Mouse (Mus musculus): Measurements from ENCODE around the gene Rps21. TPM values are rescaled to one million over a fixed set of nuclear protein-coding genes. Genes with fewer than 3 reads are reported as not detected.

Rps21 gene
- polyA plus RNA-seq (2012; ENCODE audit: insufficient read depth, insufficient read length, low replicate concordance, missing spikeins): 1,119 TPM in 1 of 2 replicates, not detected in the other

GRCm38 (mm10) chr2:180257001-180257521 lies at the start of gene Rps21:
Gene Rps21 (plus strand): TSS chr2:180257377.
- Histone ChIP-seq H3K4me3 (ENCODE audit: insufficient read depth, low read depth, low read length) (peak within 1 kb of the TSS; percentile 69), H3K4me1 (ENCODE audit: control insufficient read depth, insufficient read depth, low read length) (peaks cover 6% of the 10 kb centered on the region; the same call in 1 of the 2 replicates), H3K27ac (ENCODE audit: insufficient read depth, low read depth, low read length) (peak within 1 kb of the TSS; percentile 40)
- TF ChIP-seq CTCF (IDR thresholded peaks at IDR 0.05; ENCODE audit: insufficient read depth, low read depth, low read length) (no peak), POLR2A (IDR thresholded peaks at IDR 0.05; ENCODE audit: insufficient read depth, low read depth, low read length) (peak; percentile 59; the same call in 1 of the 2 replicates)
- under 1% methylated on average over 38 of the region's 38 CpGs for WGBS

GRCm38 (mm10) chr2:180207840-180208239 lies 49.3 kb upstream of the Rps21 start:
- no peak for TF ChIP-seq POLR2A (IDR thresholded peaks at IDR 0.05; ENCODE audit: insufficient read depth, low read depth, low read length)
- no peak for TF ChIP-seq CTCF (IDR thresholded peaks at IDR 0.05; ENCODE audit: insufficient read depth, low read depth, low read length)
- no peak overlapping the region for H3K27ac ChIP-seq (ENCODE audit: insufficient read depth, low read depth, low read length)
- 54% methylated on average over 7 of the region's 7 CpGs for WGBS

GRCm38 (mm10) chr2:180208976-180209375 lies 48.2 kb upstream of the Rps21 start:
- Histone ChIP-seq H3K4me1 (ENCODE audit: control insufficient read depth, insufficient read depth, low read length) (peaks cover 32% of the 10 kb centered on the region), H3K27ac (ENCODE audit: insufficient read depth, low read depth, low read length) (no peak overlapping the region), H3K4me3 (ENCODE audit: insufficient read depth, low read depth, low read length) (no peak overlapping the region)
- WGBS: 94% methylated on average over 1 of the region's 1 CpGs
- TF ChIP-seq POLR2A (IDR thresholded peaks at IDR 0.05; ENCODE audit: insufficient read depth, low read depth, low read length) (no peak), CTCF (IDR thresholded peaks at IDR 0.05; ENCODE audit: insufficient read depth, low read depth, low read length) (no peak)

More at GRCm38 (mm10) chr2:180207840-180208239, 49.3 kb upstream of the Rps21 start:
- Histone ChIP-seq H3K4me1 (ENCODE audit: control insufficient read depth, insufficient read depth, low read length) (peaks cover 33% of the 10 kb centered on the region), H3K4me3 (ENCODE audit: insufficient read depth, low read depth, low read length) (no peak overlapping the region)

- no peak overlapping the region for H3K4me3 ChIP-seq (ENCODE audit: insufficient read depth, low read depth, low read length)
- no peak overlapping the region for H3K27ac ChIP-seq (ENCODE audit: insufficient read depth, low read depth, low read length)
- peaks cover 37% of the 10 kb centered on the region for H3K4me1 ChIP-seq (ENCODE audit: control insufficient read depth, insufficient read depth, low read length)
- 98% methylated on average over 3 of the region's 3 CpGs for WGBS
- TF ChIP-seq CTCF (IDR thresholded peaks at IDR 0.05; ENCODE audit: insufficient read depth, low read depth, low read length) (no peak), POLR2A (IDR thresholded peaks at IDR 0.05; ENCODE audit: insufficient read depth, low read depth, low read length) (no peak)
These were observed 44.9 kb upstream of the Rps21 start for GRCm38 (mm10) chr2:180212255-180212654.

- TF ChIP-seq CTCF (IDR thresholded peaks at IDR 0.05; ENCODE audit: insufficient read depth, low read depth, low read length) (no peak), POLR2A (IDR thresholded peaks at IDR 0.05; ENCODE audit: insufficient read depth, low read depth, low read length) (no peak)
- 22% methylated on average over 4 of the region's 4 CpGs for WGBS
- Histone ChIP-seq H3K4me3 (ENCODE audit: insufficient read depth, low read depth, low read length) (no peak overlapping the region), H3K4me1 (ENCODE audit: control insufficient read depth, insufficient read depth, low read length) (peaks cover 46% of the 10 kb centered on the region), H3K27ac (ENCODE audit: insufficient read depth, low read depth, low read length) (peak overlapping the region; percentile 78)
These were observed 42.7 kb upstream of the Rps21 start for GRCm38 (mm10) chr2:180214352-180214978.

- H3K27ac ChIP-seq (ENCODE audit: insufficient read depth, low read depth, low read length): peak overlapping the region; percentile 78
- no peak overlapping the region for H3K4me3 ChIP-seq (ENCODE audit: insufficient read depth, low read depth, low read length)
- TF ChIP-seq CTCF (IDR thresholded peaks at IDR 0.05; ENCODE audit: insufficient read depth, low read depth, low read length) (no peak), POLR2A (IDR thresholded peaks at IDR 0.05; ENCODE audit: insufficient read depth, low read depth, low read length) (no peak)
- H3K4me1 ChIP-seq (ENCODE audit: control insufficient read depth, insufficient read depth, low read length): peaks cover 46% of the 10 kb centered on the region
- 33% methylated on average over 8 of the region's 8 CpGs for WGBS
These were observed 42.1 kb upstream of the Rps21 start for GRCm38 (mm10) chr2:180215011-180215461.

- no peak overlapping the region for H3K4me3 ChIP-seq (ENCODE audit: insufficient read depth, low read depth, low read length)
- H3K4me1 ChIP-seq (ENCODE audit: control insufficient read depth, insufficient read depth, low read length): peaks cover 46% of the 10 kb centered on the region
- 70% methylated on average over 6 of the region's 6 CpGs for WGBS
- TF ChIP-seq CTCF (IDR thresholded peaks at IDR 0.05; ENCODE audit: insufficient read depth, low read depth, low read length) (no peak), POLR2A (IDR thresholded peaks at IDR 0.05; ENCODE audit: insufficient read depth, low read depth, low read length) (no peak)
- H3K27ac ChIP-seq (ENCODE audit: insufficient read depth, low read depth, low read length): peak overlapping the region; percentile 78
These were observed 41.2 kb upstream of the Rps21 start for GRCm38 (mm10) chr2:180215951-180216350.

- TF ChIP-seq CTCF (IDR thresholded peaks at IDR 0.05; ENCODE audit: insufficient read depth, low read depth, low read length) (no peak), POLR2A (IDR thresholded peaks at IDR 0.05; ENCODE audit: insufficient read depth, low read depth, low read length) (no peak)
- no peak overlapping the region for H3K4me3 ChIP-seq (ENCODE audit: insufficient read depth, low read depth, low read length)
- H3K27ac ChIP-seq (ENCODE audit: insufficient read depth, low read depth, low read length): no peak overlapping the region
- 61% methylated on average over 5 of the region's 5 CpGs for WGBS
- H3K4me1 ChIP-seq (ENCODE audit: control insufficient read depth, insufficient read depth, low read length): peaks cover 46% of the 10 kb centered on the region
These were observed 40.3 kb upstream of the Rps21 start for GRCm38 (mm10) chr2:180216921-180217320.

GRCm38 (mm10) chr2:180217587-180217986 lies 39.6 kb upstream of the Rps21 start:
- no peak for TF ChIP-seq POLR2A (IDR thresholded peaks at IDR 0.05; ENCODE audit: insufficient read depth, low read depth, low read length)
- TF ChIP-seq CTCF (IDR thresholded peaks at IDR 0.05; ENCODE audit: insufficient read depth, low read depth, low read length): no peak
- H3K4me1 ChIP-seq (ENCODE audit: control insufficient read depth, insufficient read depth, low read length): peaks cover 46% of the 10 kb centered on the region
- WGBS: 81% methylated on average over 8 of the region's 8 CpGs
- H3K27ac ChIP-seq (ENCODE audit: insufficient read depth, low read depth, low read length): peak overlapping the region; percentile 29; the same call in 1 of the 2 replicates
- no peak overlapping the region for H3K4me3 ChIP-seq (ENCODE audit: insufficient read depth, low read depth, low read length)
